Mouse (Mus musculus) CH12.LX (cell line): Measurements from ENCODE around the gene Rreb1. TPM values are rescaled to one million over a fixed set of nuclear protein-coding genes. Genes with fewer than 3 reads are reported as not detected.

Source experiments
- DNase-seq: peaks from one replicate; pipeline ENCODE4 v3.0.0-alpha.2; 2013; ENCODE audit errors: extremely low read depth
- H3K27ac ChIP-seq: 2 replicates; pipeline ENCODE4 v1.5.1; 2012; ENCODE audit warnings: low read depth, mild to moderate bottlenecking, control low read depth, moderate library complexity; ENCODE audit not compliant: insufficient read depth
- H3K27me3 ChIP-seq: replicated peaks from 2 replicates; pipeline ENCODE3; 2012; ENCODE audit warnings: inconsistent platforms
- H3K36me3 ChIP-seq, 2 experiments: replicated peaks in 1 of 2; 2 replicates each; pipeline versions ENCODE3 to v1.6.1; 2012; ENCODE audit warnings: inconsistent platforms in 1 of 2, low read length in 1 of 2, mild to moderate bottlenecking in 1 of 2, mixed read lengths in 1 of 2, moderate library complexity in 1 of 2; ENCODE audit not compliant: control insufficient read depth in 1 of 2, insufficient read depth in 1 of 2
- H3K4me1 ChIP-seq, 2 experiments: 2 replicates each; pipeline ENCODE4 v1.6.1; 2012; ENCODE audit warnings: inconsistent platforms in 1 of 2, moderate library complexity in 1 of 2; ENCODE audit not compliant: insufficient read depth in 2 of 2, control insufficient read depth in 1 of 2
- H3K4me2 ChIP-seq: 2 replicates; pipeline ENCODE4 v1.6.1; 2012; ENCODE audit warnings: low read depth, mild to moderate bottlenecking, control low read depth; ENCODE audit not compliant: poor library complexity, insufficient read depth, severe bottlenecking
- H3K4me3 ChIP-seq, 3 experiments: fragments of 150-350 bp in 1 of 3; sonication (generic) in 1 of 3; replicated peaks in 1 of 3; 2 replicates each; pipeline versions ENCODE3 to v1.5.1; 2011 to 2012; ENCODE audit warnings: low read depth in 2 of 3, low read length in 2 of 3, mild to moderate bottlenecking in 2 of 3, moderate library complexity in 2 of 3, control low read depth in 1 of 3, improper control_type of control experiment in 1 of 3, inconsistent platforms in 1 of 3, mixed read lengths in 1 of 3; ENCODE audit not compliant: poor library complexity in 1 of 3
- H3K79me2 ChIP-seq: replicated peaks from 2 replicates; pipeline ENCODE4 v1.6.1; 2012; ENCODE audit warnings: mild to moderate bottlenecking, moderate library complexity; ENCODE audit not compliant: control insufficient read depth, poor library complexity, insufficient read depth, severe bottlenecking; ENCODE audit errors: extremely low read depth
- H3K9ac ChIP-seq: 2 replicates; pipeline ENCODE4 v1.6.1; 2012; ENCODE audit warnings: low read depth, mild to moderate bottlenecking, control low read depth, moderate library complexity; ENCODE audit not compliant: insufficient read depth
- H3K9me3 ChIP-seq: replicated peaks from 2 replicates; pipeline ENCODE3; 2012; ENCODE audit warnings: low read length, inconsistent platforms, mixed read lengths
- BHLHE40 ChIP-seq: IDR thresholded peaks from 2 replicates; pipeline ENCODE4 v1.6.1; 2011; ENCODE audit warnings: mild to moderate bottlenecking, low read depth, low read length, improper control_type of control experiment
- CHD1 ChIP-seq: IDR thresholded peaks from 2 replicates; pipeline ENCODE4 v1.6.1; 2012; ENCODE audit warnings: low read depth, low read length, improper control_type of control experiment, inconsistent platforms
- CHD2 ChIP-seq: IDR thresholded peaks from 2 replicates; pipeline ENCODE4 v1.6.1; 2011; ENCODE audit warnings: low read length, improper control_type of control experiment
- CTCF ChIP-seq, 2 experiments: IDR thresholded peaks in 1 of 2; conservative IDR thresholded peaks in 1 of 2; 2 replicates each; pipeline ENCODE4 v1.5.1; 2011 to 2012; ENCODE audit warnings: low read depth in 2 of 2, low read length in 2 of 2, improper control_type of control experiment in 1 of 2, inconsistent platforms in 1 of 2, mild to moderate bottlenecking in 1 of 2, moderate library complexity in 1 of 2
- ELF1 ChIP-seq: IDR thresholded peaks from 2 replicates; pipeline ENCODE4 v1.6.1; 2014; ENCODE audit warnings: low read depth, mild to moderate bottlenecking, inconsistent platforms, low read length, improper control_type of control experiment
- GABPA ChIP-seq: IDR thresholded peaks from 2 replicates; pipeline ENCODE4 v1.6.1; 2012; ENCODE audit warnings: low read depth, low read length, improper control_type of control experiment, inconsistent platforms; ENCODE audit not compliant: insufficient replicate concordance
- JUN ChIP-seq: IDR thresholded peaks from 2 replicates; pipeline ENCODE4 v1.6.1; 2011; ENCODE audit warnings: low read depth, mild to moderate bottlenecking, low read length, improper control_type of control experiment, moderate library complexity; ENCODE audit not compliant: insufficient read depth
- JUND ChIP-seq: conservative IDR thresholded peaks from 2 replicates; pipeline ENCODE4 v1.6.1; 2011; ENCODE audit warnings: low read depth, low read length, improper control_type of control experiment
- MAFK ChIP-seq: IDR thresholded peaks from 2 replicates; pipeline ENCODE4 v1.6.1; 2011; ENCODE audit warnings: low read length, improper control_type of control experiment; ENCODE audit not compliant: insufficient replicate concordance
- MAX ChIP-seq: IDR thresholded peaks from 2 replicates; pipeline ENCODE4 v1.6.1; 2011; ENCODE audit warnings: low read length, improper control_type of control experiment
- MXI1 ChIP-seq: IDR thresholded peaks from 2 replicates; pipeline ENCODE4 v1.6.1; 2011; ENCODE audit warnings: mild to moderate bottlenecking, low read depth, low read length, improper control_type of control experiment
- NELFE ChIP-seq: IDR thresholded peaks from 2 replicates; pipeline ENCODE4 v1.6.1; 2011; ENCODE audit warnings: low read depth, low read length, improper control_type of control experiment
- NRF1 ChIP-seq: IDR thresholded peaks from 2 replicates; pipeline ENCODE4 v1.6.1; 2014; ENCODE audit warnings: low read depth, mild to moderate bottlenecking, inconsistent platforms, low read length, improper control_type of control experiment, moderate library complexity
- POLR2A ChIP-seq: IDR thresholded peaks from 2 replicates; pipeline ENCODE4 v1.6.1; 2011; ENCODE audit warnings: low read depth, mild to moderate bottlenecking, improper control_type of control experiment, low read length
- TBP ChIP-seq: conservative IDR thresholded peaks from 2 replicates; pipeline ENCODE4 v1.6.1; 2011; ENCODE audit warnings: low read depth, low read length, improper control_type of control experiment
- TCF12 ChIP-seq: IDR thresholded peaks from 2 replicates; pipeline ENCODE4 v1.6.1; 2014; ENCODE audit warnings: low read depth, mild to moderate bottlenecking, inconsistent platforms, low read length, improper control_type of control experiment
- UBTF ChIP-seq: IDR thresholded peaks from 2 replicates; pipeline ENCODE4 v1.6.1; 2012; ENCODE audit warnings: low read depth, mild to moderate bottlenecking, inconsistent platforms, low read length, improper control_type of control experiment, moderate library complexity
- USF1 ChIP-seq: IDR thresholded peaks from 2 replicates; pipeline ENCODE4 v1.6.1; 2014; ENCODE audit warnings: low read depth, mild to moderate bottlenecking, inconsistent platforms, low read length, improper control_type of control experiment
- dilution Hi-C: fragments of 300-500 bp; cut with MboI; formaldehyde crosslinking; loops from 2 replicates; pipeline ENCODE4 v1.14.3; 2020; ENCODE audit warnings: low sequenced_read_pairs; ENCODE audit not compliant: extremely low pct_unique_long_range_greater_than_20kb, extremely low pct_ligation_motif_present
- in situ Hi-C: fragments of 300-500 bp; cut with MboI; formaldehyde crosslinking; loops from 3 replicates; pipeline ENCODE4 v1.14.3; 2019; ENCODE audit warnings: low sequenced_read_pairs, low pct_ligation_motif_present, low pct_unique_long_range_greater_than_20kb, mixed read lengths
- polyA plus RNA-seq: library from polyadenylated mRNA; unstranded; fragments of >175 nt; gene quantifications from 2 replicates; pipeline ENCODE4 v1.2.1, GENCODE M21; 2012; ENCODE audit warnings: low read depth; ENCODE audit not compliant: insufficient read length
- total RNA-seq, 2 experiments: library from RNA; depleted of rRNA; stranded (reverse); fragments of 300-350 nt in 1 of 2; fragments of >200 nt in 1 of 2; gene quantifications; 2 replicates each; pipeline ENCODE4 v1.2.3; 2012 to 2014

Rreb1 gene
- total and polyA plus RNA-seq, 3 experiments: 1.0 to 10.2 (median 5.3) TPM

- dilution Hi-C loops: no loop called here
- Histone ChIP-seq H3K9me3 (no peaks in the 10 kb centered on the region), H3K36me3 (peaks cover 51 to 69% of the 10 kb centered on the region in 2 experiments), H3K9ac (no peak overlapping the region), H3K79me2 (no peaks in the 10 kb centered on the region), H3K4me3 (no peak overlapping the region)
- in situ Hi-C loops: no loop called here
- TF ChIP-seq BHLHE40: no peak
- TF ChIP-seq MAX: no peak
- no peak for TF ChIP-seq JUN
- TF ChIP-seq CHD1: no peak
- TF ChIP-seq CTCF (conservative IDR thresholded peaks at IDR 0.05 in 1 of 2, IDR thresholded peaks at IDR 0.05 in 1 of 2; ENCODE audit: low read depth in 2 of 2, low read length in 2 of 2): no peak
- no peak for TF ChIP-seq UBTF
- no peak for TF ChIP-seq TBP
- TF ChIP-seq USF1: no peak
- TF ChIP-seq POLR2A: no peak
- no peak for TF ChIP-seq TCF12
- TF ChIP-seq MXI1: no peak
- TF ChIP-seq MAFK: no peak
- no peak for TF ChIP-seq GABPA
- TF ChIP-seq, all 38 proteins: peak for 0
- DNase-seq: no peak
- Histone ChIP-seq H3K4me2 (no peak overlapping the region), H3K27ac (no peak overlapping the region), H3K4me1 (no peaks in the 10 kb centered on the region), H3K27me3 (no peaks in the 10 kb centered on the region)
Measured at GRCm38 (mm10) chr13:37934920-37935319, 156.7 kb downstream of the Rreb1 start.

- in situ Hi-C loops: no loop called here
- no peaks in the 10 kb centered on the region for H3K27me3 ChIP-seq
- peaks cover 7 to 13% of the 10 kb centered on the region in 2 experiments for H3K4me1 ChIP-seq
- H3K4me2 ChIP-seq: no peak overlapping the region
- no peak for DNase-seq
- TF ChIP-seq USF1 (no peak), CHD2 (no peak), NRF1 (no peak), ELF1 (no peak), JUND (no peak), CHD1 (no peak), NELFE (no peak)
- H3K9me3 ChIP-seq: no peaks in the 10 kb centered on the region
- H3K9ac ChIP-seq: no peak overlapping the region
- H3K36me3 ChIP-seq: peaks cover 37 to 64% of the 10 kb centered on the region in 2 experiments
- no peak overlapping the region for H3K27ac ChIP-seq
- H3K4me3 ChIP-seq: no peak overlapping the region
- H3K79me2 ChIP-seq: no peaks in the 10 kb centered on the region
- dilution Hi-C loops: no loop called here
Measured at GRCm38 (mm10) chr13:37936351-37936750, 158.2 kb downstream of the Rreb1 start.
